Mouse (Mus musculus) liver, embryonic 15.5 days (tissue): ENCODE data around the gene Alad. TPM values are rescaled to one million over a fixed set of nuclear protein-coding genes. Genes with fewer than 3 reads are reported as not detected.

Experiments
- ATAC-seq: fragments of 200-750 bp; cut with Nextera tagmentation; 2 replicates; pipeline ENCODE4 v1.8.0; 2017; ENCODE audit warnings: moderate number of reproducible peaks, mild to moderate bottlenecking, moderate library complexity; ENCODE audit not compliant: insufficient read depth
- H3K27ac ChIP-seq: fragments of 300-500 bp; sonication (generic); replicated peaks from 2 replicates; pipeline ENCODE4 v1.5.1; 2015; ENCODE audit warnings: mild to moderate bottlenecking, inconsistent platforms
- H3K27me3 ChIP-seq: fragments of 300-500 bp; sonication (generic); 2 replicates; pipeline ENCODE4 v1.6.1; 2015; ENCODE audit warnings: mild to moderate bottlenecking, inconsistent platforms
- H3K36me3 ChIP-seq: fragments of 300-500 bp; sonication (generic); replicated peaks from 2 replicates; pipeline ENCODE4 v1.6.1; 2015; ENCODE audit warnings: moderate library complexity, mild to moderate bottlenecking, inconsistent platforms
- H3K4me1 ChIP-seq: fragments of 300-500 bp; sonication (generic); replicated peaks from 2 replicates; pipeline ENCODE4 v1.6.1; 2015; ENCODE audit warnings: inconsistent platforms
- H3K4me2 ChIP-seq: fragments of 300-500 bp; sonication (generic); 2 replicates; pipeline ENCODE4 v1.6.1; 2015; ENCODE audit warnings: moderate library complexity, mild to moderate bottlenecking, inconsistent platforms
- H3K4me3 ChIP-seq: fragments of 300-500 bp; sonication (generic); replicated peaks from 2 replicates; pipeline ENCODE4 v1.5.1; 2015; ENCODE audit warnings: mild to moderate bottlenecking, inconsistent platforms
- H3K9ac ChIP-seq: fragments of 300-500 bp; sonication (generic); 2 replicates; pipeline ENCODE4 v1.6.1; 2015; ENCODE audit warnings: moderate library complexity, mild to moderate bottlenecking, inconsistent platforms
- H3K9me3 ChIP-seq: fragments of 300-500 bp; sonication (generic); replicated peaks from 2 replicates; pipeline ENCODE4 v1.6.1; 2016; ENCODE audit warnings: inconsistent platforms
- WGBS: fragments of 180-500 bp; shearing (Covaris S2); methylation state at CpG from one replicate; pipeline ENCODE4 v1.1.7; 2015; ENCODE audit warnings: mixed read lengths; ENCODE audit not compliant: insufficient replicate concordance; 5-methylcytosine and 5-hydroxymethylcytosine counted together
- polyA plus RNA-seq: library from polyadenylated mRNA; unstranded; fragments of >200 nt; fragmentation: Nextera tagmentation; extraction: Ambion mirVana; gene quantifications from 2 replicates; pipeline ENCODE4 v1.2.1, GENCODE M21; 2015

The Alad gene
- polyA plus RNA-seq, 1 experiment from 2014 or later = 582 TPM

GRCm38 (mm10) chr4:62541802-62542201 is 22.1 kb upstream of the Alad start:
- 74% methylated on average over 3 of the region's 3 CpGs for WGBS

DNA sequence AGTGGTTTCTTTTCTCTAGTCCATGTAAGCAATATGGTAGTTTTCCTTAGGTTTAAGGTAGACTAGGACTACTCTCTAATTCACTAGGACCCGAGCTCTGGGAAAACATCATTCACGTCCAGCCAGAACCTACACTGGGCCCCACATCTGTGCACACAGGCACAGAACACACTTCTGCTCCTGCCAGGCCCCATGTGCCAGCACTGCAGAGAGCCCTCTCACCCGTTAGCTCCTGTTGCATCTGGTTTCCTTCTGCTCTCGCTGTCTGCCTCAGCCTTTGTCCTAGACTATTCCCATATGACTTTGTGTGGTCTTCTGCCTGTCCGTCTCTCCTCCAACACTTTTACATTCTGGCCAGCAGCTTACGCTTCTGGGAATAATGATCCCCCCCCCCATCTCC is 14.0 kb upstream of the Alad start:
- no peaks in the 10 kb centered on the region for H3K36me3 ChIP-seq
- no peaks in the 10 kb centered on the region for H3K9me3 ChIP-seq
- no peak overlapping the region for H3K9ac ChIP-seq
- ATAC-seq = no peak
- peaks cover 5% of the 10 kb centered on the region for H3K4me1 ChIP-seq
- WGBS = 63% methylated on average over 6 of the region's 6 CpGs
- H3K4me3 ChIP-seq = no peak overlapping the region
- H3K27me3 ChIP-seq = 0 out of 2 replicates have a peak, but pooled peaks cover 5% of the 10 kb centered on the region
- no peak overlapping the region for H3K4me2 ChIP-seq
- H3K27ac ChIP-seq = no peak overlapping the region

More at GRCm38 (mm10) chr4:62541802-62542201, 22.1 kb upstream of the Alad start:
- no peaks in the 10 kb centered on the region for H3K36me3 ChIP-seq
- H3K27ac ChIP-seq = no peak overlapping the region
- H3K4me2 ChIP-seq = no peak overlapping the region
- no peaks in the 10 kb centered on the region for H3K27me3 ChIP-seq
- H3K9ac ChIP-seq = no peak overlapping the region
- no peaks in the 10 kb centered on the region for H3K9me3 ChIP-seq
- no peak overlapping the region for H3K4me3 ChIP-seq
- no peaks in the 10 kb centered on the region for H3K4me1 ChIP-seq
- no peak for ATAC-seq

DNA sequence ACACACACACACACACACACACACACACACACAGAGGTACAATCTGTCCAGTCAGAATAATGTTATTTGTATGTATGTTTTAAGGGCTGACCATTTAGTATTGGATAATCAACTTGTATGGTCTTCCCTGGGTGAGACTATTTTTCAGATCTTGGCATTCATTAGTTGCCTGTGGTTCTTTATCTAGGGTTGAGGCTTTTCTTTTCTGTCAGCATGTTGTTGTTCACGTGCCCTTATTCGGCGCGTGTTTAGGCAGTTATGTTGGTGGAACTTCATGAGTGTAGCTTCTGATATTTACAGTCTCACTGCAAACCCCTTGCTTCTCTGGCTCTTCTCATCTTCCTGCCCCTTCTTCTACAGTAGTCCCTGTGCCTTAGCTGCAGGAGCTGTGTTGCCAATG is 7.9 kb upstream of the Alad start:
- H3K27ac ChIP-seq = no peak overlapping the region
- H3K4me1 ChIP-seq = peaks cover 29% of the 10 kb centered on the region
- H3K27me3 ChIP-seq = 0 out of 2 replicates have a peak, but pooled peaks cover 5% of the 10 kb centered on the region
- 23% methylated on average over 4 of the region's 4 CpGs for WGBS
- no peak overlapping the region for H3K4me3 ChIP-seq
- no peak overlapping the region for H3K9ac ChIP-seq
- no peak overlapping the region for H3K4me2 ChIP-seq
- ATAC-seq = no peak
- H3K9me3 ChIP-seq = no peaks in the 10 kb centered on the region
- H3K36me3 ChIP-seq = peaks cover 13% of the 10 kb centered on the region

DNA sequence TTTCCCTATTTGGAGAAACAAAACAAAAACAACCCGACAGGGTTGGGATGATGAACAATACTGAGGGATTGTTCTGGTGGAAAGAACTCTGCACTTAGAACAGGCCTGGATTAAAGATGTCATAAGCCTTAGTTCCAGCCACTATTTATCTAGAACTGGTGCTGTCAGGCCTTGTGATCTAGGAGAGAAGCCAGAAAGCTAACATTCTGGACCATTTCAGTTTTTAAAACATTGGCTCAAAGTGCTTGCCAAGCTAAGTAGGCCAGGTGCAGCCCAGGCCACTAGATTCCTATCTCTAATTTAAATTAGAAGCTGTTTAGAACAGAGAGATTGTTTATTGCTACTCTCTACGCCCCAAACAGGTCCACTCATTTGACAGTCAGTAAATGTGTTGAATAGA is 6.5 kb upstream of the Alad start:
- peaks cover 26% of the 10 kb centered on the region for H3K36me3 ChIP-seq
- 46% methylated on average over 2 of the region's 2 CpGs for WGBS
- no peak for ATAC-seq

GRCm38 (mm10) chr4:62525489-62525811 is 5.7 kb upstream of the Alad start:
- peak overlapping the region; percentile 88 for H3K4me2 ChIP-seq
- no peak for ATAC-seq
- H3K27me3 ChIP-seq = no peaks in the 10 kb centered on the region
- peaks cover 40% of the 10 kb centered on the region for H3K4me1 ChIP-seq
- peaks cover 26% of the 10 kb centered on the region for H3K36me3 ChIP-seq
- no peak overlapping the region for H3K9ac ChIP-seq
- no peak overlapping the region for H3K27ac ChIP-seq
- peak overlapping the region; percentile 76 for H3K4me3 ChIP-seq
- 1% methylated on average over 10 of the region's 10 CpGs for WGBS
- H3K9me3 ChIP-seq = no peaks in the 10 kb centered on the region

More for the DNA sequence above, 6.5 kb upstream of the Alad start:
- Histone ChIP-seq H3K4me2 (no peak overlapping the region), H3K4me1 (peaks cover 37% of the 10 kb centered on the region), H3K4me3 (no peak overlapping the region), H3K9me3 (no peaks in the 10 kb centered on the region), H3K9ac (no peak overlapping the region), H3K27me3 (0 out of 2 replicates have a peak, but pooled peaks cover 5% of the 10 kb centered on the region), H3K27ac (no peak overlapping the region)

- Histone ChIP-seq H3K4me1 (peaks cover 45% of the 10 kb centered on the region), H3K36me3 (peaks cover 26% of the 10 kb centered on the region), H3K9ac (peak within 1 kb of the TSS; percentile 87), H3K27ac (peak within 1 kb of the TSS; percentile 88), H3K4me2 (peak within 1 kb of the TSS; percentile 88), H3K4me3 (peak within 1 kb of the TSS; percentile 76), H3K27me3 (no peaks in the 10 kb centered on the region), H3K9me3 (no peaks in the 10 kb centered on the region)
- ATAC-seq = peak; percentile 97
- under 1% methylated on average over 59 of the region's 59 CpGs for WGBS
Observed at GRCm38 (mm10) chr4:62524651-62525488, 5.2 kb upstream of the Alad start, which contains the start of the genes Pole3 and 4933430I17Rik. TSS of gene Pole3 (minus strand) at chr4:62525068. TSS of gene 4933430I17Rik (plus strand) at chr4:62525369.

GRCm38 (mm10) chr4:62520892-62521400 is 1.2 kb upstream of the Alad start:
- Histone ChIP-seq H3K27ac (peak overlapping the region; percentile 99), H3K4me2 (peak overlapping the region; percentile 90), H3K4me1 (peaks cover 73% of the 10 kb centered on the region), H3K9me3 (no peaks in the 10 kb centered on the region), H3K36me3 (peaks cover 26% of the 10 kb centered on the region), H3K27me3 (no peaks in the 10 kb centered on the region), H3K4me3 (peak overlapping the region; percentile 79), H3K9ac (no peak overlapping the region)
- WGBS = 53% methylated on average over 2 of the region's 2 CpGs
- ATAC-seq = no peak

GRCm38 (mm10) chr4:62519122-62519848 is 433 bp downstream of the Alad start:
- ATAC-seq = peak; percentile 6
- 2% methylated on average over 26 of the region's 26 CpGs for WGBS
- H3K9me3 ChIP-seq = no peaks in the 10 kb centered on the region
- H3K4me3 ChIP-seq = peak overlapping the region; percentile 79
- H3K9ac ChIP-seq = peak overlapping the region; percentile 91
- H3K27ac ChIP-seq = peak overlapping the region; percentile 99
- H3K4me2 ChIP-seq = peak overlapping the region; percentile 90
- peaks cover 37% of the 10 kb centered on the region for H3K36me3 ChIP-seq
- no peaks in the 10 kb centered on the region for H3K27me3 ChIP-seq
- H3K4me1 ChIP-seq = peaks cover 73% of the 10 kb centered on the region

GRCm38 (mm10) chr4:62518416-62519121 is 1.1 kb downstream of the Alad start:
- H3K27me3 ChIP-seq = no peaks in the 10 kb centered on the region
- H3K9me3 ChIP-seq = no peaks in the 10 kb centered on the region
- WGBS = 32% methylated on average over 13 of the region's 13 CpGs
- peak overlapping the region; percentile 90 for H3K4me2 ChIP-seq
- peaks cover 73% of the 10 kb centered on the region for H3K4me1 ChIP-seq
- ATAC-seq = no peak
- H3K4me3 ChIP-seq = peak overlapping the region; percentile 79
- H3K27ac ChIP-seq = peak overlapping the region; percentile 99
- H3K36me3 ChIP-seq = peaks cover 40% of the 10 kb centered on the region
- H3K9ac ChIP-seq = peak overlapping the region; percentile 91

DNA sequence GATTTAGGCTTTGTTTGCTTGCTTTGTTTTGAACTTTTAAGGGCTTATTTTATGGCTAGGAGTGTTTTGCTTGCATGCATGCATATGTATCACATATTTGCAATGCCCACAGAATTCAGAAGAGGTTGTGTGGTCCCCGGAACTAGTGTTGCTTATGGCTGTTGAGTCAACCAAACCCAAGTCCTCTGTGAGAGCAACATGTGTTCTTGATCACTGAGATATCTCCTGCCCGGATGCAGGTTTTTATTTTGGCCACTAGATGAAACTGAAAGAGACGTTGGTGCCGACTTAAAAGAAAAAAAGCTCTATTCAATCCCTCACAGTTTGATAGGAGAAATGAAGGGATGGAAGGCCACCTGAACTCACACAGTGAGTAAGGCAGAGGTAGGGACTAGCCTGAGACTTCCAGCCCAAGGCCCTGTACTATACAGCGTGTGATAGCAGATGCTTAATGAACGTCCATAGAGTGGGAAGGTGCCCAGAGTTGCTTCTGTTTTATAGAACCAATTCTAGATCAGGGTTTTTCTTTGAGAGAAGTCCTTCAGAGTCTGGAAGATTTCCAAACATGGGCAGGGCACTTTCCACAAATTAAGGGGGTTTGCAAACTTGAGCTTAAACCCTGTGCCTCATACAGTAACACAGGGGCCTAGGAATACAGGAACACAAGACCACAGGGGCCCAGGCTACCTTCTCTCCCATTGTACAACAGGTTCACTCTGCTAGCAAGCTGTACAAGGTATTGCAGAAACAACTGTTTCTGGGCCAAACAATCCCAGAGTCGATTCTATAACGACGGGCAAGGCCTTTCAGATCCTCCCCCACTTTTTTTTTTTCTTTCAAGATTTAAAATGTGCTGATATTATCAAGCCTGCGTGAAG is 1.9 kb downstream of the Alad start:
- no peaks in the 10 kb centered on the region for H3K27me3 ChIP-seq
- H3K9me3 ChIP-seq = no peaks in the 10 kb centered on the region
- 29% methylated on average over 10 of the region's 10 CpGs for WGBS
- no peak for ATAC-seq
- peaks cover 40% of the 10 kb centered on the region for H3K36me3 ChIP-seq
- peak overlapping the region; percentile 99 for H3K27ac ChIP-seq
- H3K4me2 ChIP-seq = peak overlapping the region; percentile 90
- H3K4me3 ChIP-seq = peak overlapping the region; percentile 79
- peaks cover 73% of the 10 kb centered on the region for H3K4me1 ChIP-seq
- H3K9ac ChIP-seq = peak overlapping the region; percentile 91
